Mouse (Mus musculus) testis, adult 2 months (tissue): ENCODE data around the gene Tmem35b.

Source experiments
- CTCF ChIP-seq: fragments of 200-500 bp; IDR thresholded peaks from 2 replicates; pipeline ENCODE4 v1.5.1; 2012; ENCODE audit warnings: low read depth, mild to moderate bottlenecking, inconsistent platforms, low read length, moderate library complexity; ENCODE audit not compliant: control insufficient read depth, insufficient read depth, insufficient replicate concordance
- POLR2A ChIP-seq: fragments of 200-500 bp; IDR thresholded peaks from 2 replicates; pipeline ENCODE4 v1.6.1; 2012; ENCODE audit warnings: low read depth, mild to moderate bottlenecking, inconsistent platforms, low read length, moderate library complexity; ENCODE audit not compliant: control insufficient read depth

GRCm38 (mm10) chr4:127172119-127172518, 48.6 kb downstream of the Tmem35b start:
- no peak for TF ChIP-seq POLR2A
- no peak for TF ChIP-seq CTCF
